Mouse (Mus musculus) colon, adult 2 months (tissue): Measurements from ENCODE around the gene Trf. TPM values are rescaled to one million over a fixed set of nuclear protein-coding genes. Genes with fewer than 3 reads are reported as not detected.

Source experiments
- polyA plus RNA-seq: library from polyadenylated mRNA; depleted of rRNA; stranded (reverse); fragments of >200 nt; gene quantifications from 2 replicates; pipeline ENCODE4 v1.2.3, GENCODE M21; 2012; rRNA removed

Gene Trf
- 103 and 173 TPM in 2 replicates for polyA plus RNA-seq

DNA sequence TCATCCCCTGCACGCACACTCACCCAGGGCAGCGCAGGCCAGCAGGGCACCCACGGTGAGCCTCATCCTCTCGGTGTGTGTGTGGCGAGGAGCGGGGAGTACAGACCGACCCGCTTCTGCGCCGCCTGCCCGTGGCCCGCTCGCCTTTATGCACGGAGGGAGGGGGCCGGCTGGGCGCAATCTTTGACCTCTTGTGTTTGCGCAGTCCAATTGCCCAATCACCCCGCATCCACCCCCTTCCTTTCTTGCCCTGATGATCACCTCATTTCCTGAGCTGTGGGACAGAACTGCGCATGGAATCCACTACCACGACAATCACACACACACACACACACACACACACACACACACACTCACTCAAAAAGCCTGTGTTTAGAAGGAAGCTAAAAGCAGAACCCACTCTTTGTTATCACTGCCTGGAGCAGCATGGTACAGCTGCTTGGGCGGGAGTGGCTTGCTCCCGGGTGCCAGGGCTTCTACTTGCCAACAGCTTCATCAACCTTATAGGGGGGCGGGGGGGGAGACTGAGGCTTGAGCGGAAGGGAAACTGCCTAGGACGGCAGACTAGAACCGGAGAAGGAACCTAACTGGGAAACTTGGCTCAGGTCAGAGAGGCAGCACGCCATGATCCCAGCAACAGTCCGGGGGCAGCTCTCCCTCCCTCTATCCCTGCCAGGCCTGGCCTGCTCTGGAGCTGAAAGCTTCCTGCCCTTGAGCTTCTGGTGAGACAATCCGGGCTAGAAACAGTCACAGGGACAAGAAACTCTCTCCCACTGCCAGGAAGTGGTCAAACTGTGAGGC, at the start of gene Trf, which contains the start of gene Gm20425:
TSS of gene Trf (minus strand) at position 294 of the 801 bp plus-strand sequence.
TSS of gene Gm20425 (minus strand) at position 157 of the 801 bp plus-strand sequence.

DNA sequence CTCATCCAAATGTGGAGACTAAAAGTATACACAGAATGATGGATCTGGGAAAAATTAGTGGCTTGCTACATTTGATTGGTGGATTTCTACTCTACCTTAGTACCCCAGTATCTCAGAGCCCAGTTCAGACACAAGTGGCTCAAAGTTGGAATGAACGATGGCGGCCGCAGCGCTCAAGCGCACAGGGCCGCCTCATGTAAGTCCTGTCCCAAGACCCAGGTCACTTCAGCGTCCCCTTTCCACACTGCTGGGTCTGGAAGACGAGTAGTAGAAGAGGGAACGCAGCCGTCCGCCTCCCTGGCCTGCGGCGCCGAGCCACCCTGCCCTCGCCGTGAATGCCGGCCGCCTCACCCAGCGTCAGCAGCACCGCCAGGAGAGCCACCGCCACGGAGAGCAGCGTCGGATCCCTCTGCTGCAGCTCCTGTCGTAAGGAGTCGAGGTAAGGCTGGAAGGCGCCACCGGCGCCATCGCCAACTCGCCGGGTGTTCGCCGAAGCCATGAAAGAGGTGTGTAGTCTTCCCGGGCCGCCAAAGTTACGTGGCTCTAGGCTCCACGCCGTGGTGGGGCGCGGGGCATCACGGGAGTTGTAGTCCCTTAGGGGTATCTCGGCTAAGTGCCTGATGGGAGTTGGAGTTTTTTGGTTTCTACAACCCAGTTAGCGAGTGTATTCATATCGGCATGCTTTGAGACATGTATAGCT, 28.5 kb downstream of the Trf start, which contains the start of gene Srprb:
TSS of gene Srprb (minus strand) at position 577 of the 700 bp plus-strand sequence.

Other genes with a start within 250 kb of the Trf start
- 44.1 and 59.8 TPM in 2 replicates for gene Slco2a1, start 241.7 kb downstream of the Trf start, polyA plus RNA-seq
- gene Rab6b, start 118.7 kb downstream of the Trf start, polyA plus RNA-seq, result 2.0 and 12.6 TPM in 2 replicates
- 42.5 and 43.0 TPM in 2 replicates for gene Srprb, start 28.3 kb downstream of the Trf start, polyA plus RNA-seq
- not detected in 2 replicates for gene Gm20425, start 137 bp downstream of the Trf start, polyA plus RNA-seq
- 0.29 TPM in 1 of 2 replicates, not detected in the other for gene 1300017J02Rik, start 74.6 kb upstream of the Trf start, polyA plus RNA-seq
- 9.0 and 9.1 TPM in 2 replicates for gene Topbp1, start 74.8 kb upstream of the Trf start, polyA plus RNA-seq
- 62.0 and 73.0 TPM in 2 replicates for gene Cdv3, start 135.4 kb upstream of the Trf start, polyA plus RNA-seq
- gene Bfsp2, start 250.0 kb upstream of the Trf start, polyA plus RNA-seq, result 0.49 TPM in 1 of 2 replicates, not detected in the other